Mouse (Mus musculus) lung, adult 2 months (tissue): ENCODE results near the gene Cnpy3. TPM values are rescaled to one million over a fixed set of nuclear protein-coding genes. Genes with fewer than 3 reads are reported as not detected.

ENCODE experiments used
- DNase-seq: peaks from one replicate; pipeline ENCODE4 v3.0.0; 2022
- H3K4me1 ChIP-seq: fragments of 200-500 bp; 2 replicates; pipeline ENCODE4 v1.6.1; 2011; ENCODE audit warnings: low read length; ENCODE audit not compliant: control insufficient read depth, insufficient read depth
- H3K4me3 ChIP-seq: fragments of 200-500 bp; replicated peaks from 2 replicates; pipeline ENCODE3; 2011; ENCODE audit warnings: low read depth, mild to moderate bottlenecking, control low read depth, low read length; ENCODE audit errors: extremely low read depth
- CTCF ChIP-seq: fragments of 200-500 bp; IDR thresholded peaks from 2 replicates; pipeline ENCODE4 v1.5.1; 2011; ENCODE audit warnings: mild to moderate bottlenecking, low read length, control low read depth; ENCODE audit not compliant: insufficient read depth
- POLR2A ChIP-seq: fragments of 200-500 bp; IDR thresholded peaks from 2 replicates; pipeline ENCODE4 v1.6.1; 2011; ENCODE audit warnings: low read depth, mild to moderate bottlenecking, control low read depth, low read length, borderline replicate concordance; ENCODE audit errors: extremely low read depth
- WGBS: fragments of 180-500 bp; shearing (Covaris S2); methylation state at CpG from one replicate; pipeline ENCODE4 v1.1.7; 2018; 5-methylcytosine and 5-hydroxymethylcytosine counted together
- polyA plus RNA-seq: library from polyadenylated mRNA; depleted of rRNA; stranded (reverse); fragments of >200 nt; gene quantifications from 2 replicates; pipeline ENCODE4 v1.2.3, GENCODE M21; 2012

Gene Cnpy3
- polyA plus RNA-seq, 1 experiment: 59.7 TPM

DNA sequence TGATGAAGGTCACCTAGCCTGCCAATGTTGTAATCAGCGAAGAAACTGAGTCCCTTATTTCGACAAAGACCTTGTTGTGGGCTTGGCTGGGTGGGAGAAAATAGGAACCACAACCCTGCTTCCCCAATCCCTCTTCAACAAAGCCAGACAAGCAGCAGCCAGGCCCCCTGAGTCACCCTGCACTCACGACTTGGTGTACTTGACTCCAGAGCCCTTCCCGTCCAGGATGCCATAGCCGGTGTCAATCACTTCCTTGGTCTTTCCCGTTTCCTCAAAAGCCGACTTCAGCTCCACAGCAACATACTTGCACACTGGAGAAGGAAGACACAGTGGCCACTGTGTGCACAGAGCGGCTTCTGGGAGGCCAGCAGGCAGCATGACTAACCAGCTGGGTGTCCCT, 4.8 kb downstream of the Cnpy3 start:
- TF ChIP-seq CTCF (no peak), POLR2A (no peak)
- WGBS: 72% methylated on average over 8 of the region's 8 CpGs
- H3K4me3 ChIP-seq: no peak overlapping the region
- no peak for DNase-seq
- H3K4me1 ChIP-seq: no peaks in the 10 kb centered on the region

GRCm38 (mm10) chr17:46745506-46745905, 6.5 kb downstream of the Cnpy3 start:
- no peak for DNase-seq
- WGBS: 91% methylated on average over 2 of the region's 2 CpGs
- Histone ChIP-seq H3K4me1 (no peaks in the 10 kb centered on the region), H3K4me3 (no peak overlapping the region)
- no peak for TF ChIP-seq POLR2A
- TF ChIP-seq CTCF: no peak

DNA sequence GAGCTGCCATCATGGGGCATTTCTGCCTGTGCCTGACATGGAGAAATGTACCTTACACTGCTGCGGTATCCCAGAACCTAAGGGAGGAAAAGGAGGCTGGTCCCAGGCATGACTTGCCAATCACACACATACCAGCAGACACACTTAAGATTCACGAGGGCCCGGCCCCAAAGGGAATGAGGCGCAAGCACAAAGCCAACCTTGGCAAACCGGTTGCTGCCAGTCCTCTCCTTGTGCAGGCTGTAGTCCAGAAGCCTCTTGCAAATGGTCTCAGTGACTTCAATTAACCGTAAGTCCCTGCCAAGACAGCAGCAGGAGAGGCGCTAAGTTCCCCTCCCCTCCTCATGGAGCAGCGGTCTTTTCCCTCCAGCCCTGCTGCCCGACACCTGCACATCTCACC, 9.0 kb downstream of the Cnpy3 start:
- Histone ChIP-seq H3K4me3 (no peak overlapping the region), H3K4me1 (no peaks in the 10 kb centered on the region)
- WGBS: 75% methylated on average over 9 of the region's 9 CpGs
- peak; percentile 43 for DNase-seq
- TF ChIP-seq POLR2A: no peak
- TF ChIP-seq CTCF: no peak

DNA sequence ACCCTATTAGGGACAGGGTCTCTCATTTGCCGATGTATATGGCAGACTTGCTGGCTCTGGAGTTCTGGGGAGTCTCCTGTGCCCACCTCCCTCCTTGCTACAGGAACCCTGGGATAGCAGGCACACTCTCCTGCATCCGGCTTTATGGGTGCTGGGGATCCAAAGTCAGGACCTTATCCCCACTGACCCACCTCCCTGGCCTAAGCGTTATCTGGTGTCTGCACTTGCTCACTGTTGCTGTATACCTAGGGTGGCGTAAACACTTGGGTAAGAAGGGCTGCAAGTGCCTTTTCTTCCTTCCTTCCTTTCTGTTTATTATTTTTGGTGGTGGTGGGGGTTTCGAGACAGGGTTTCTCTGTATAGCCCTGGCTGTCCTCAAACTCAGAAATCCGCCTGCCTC, 10.7 kb downstream of the Cnpy3 start:
- 80% methylated on average over 6 of the region's 6 CpGs for WGBS
- DNase-seq: no peak
- Histone ChIP-seq H3K4me3 (no peak overlapping the region), H3K4me1 (no peaks in the 10 kb centered on the region)
- TF ChIP-seq CTCF: no peak
- no peak for TF ChIP-seq POLR2A

- WGBS: 65% methylated on average over 10 of the region's 10 CpGs
- no peak overlapping the region for H3K4me3 ChIP-seq
- no peaks in the 10 kb centered on the region for H3K4me1 ChIP-seq
- TF ChIP-seq POLR2A (no peak), CTCF (peak; percentile 46)
- peak; percentile 35 for DNase-seq
Measured at GRCm38 (mm10) chr17:46736160-46736559, 15.9 kb downstream of the Cnpy3 start.

- TF ChIP-seq CTCF (no peak), POLR2A (no peak)
- no peak overlapping the region for H3K4me3 ChIP-seq
- DNase-seq: no peak
- no peaks in the 10 kb centered on the region for H3K4me1 ChIP-seq
- WGBS: 91% methylated on average over 7 of the region's 7 CpGs
Measured at GRCm38 (mm10) chr17:46735287-46735686, 16.7 kb downstream of the Cnpy3 start.

DNA sequence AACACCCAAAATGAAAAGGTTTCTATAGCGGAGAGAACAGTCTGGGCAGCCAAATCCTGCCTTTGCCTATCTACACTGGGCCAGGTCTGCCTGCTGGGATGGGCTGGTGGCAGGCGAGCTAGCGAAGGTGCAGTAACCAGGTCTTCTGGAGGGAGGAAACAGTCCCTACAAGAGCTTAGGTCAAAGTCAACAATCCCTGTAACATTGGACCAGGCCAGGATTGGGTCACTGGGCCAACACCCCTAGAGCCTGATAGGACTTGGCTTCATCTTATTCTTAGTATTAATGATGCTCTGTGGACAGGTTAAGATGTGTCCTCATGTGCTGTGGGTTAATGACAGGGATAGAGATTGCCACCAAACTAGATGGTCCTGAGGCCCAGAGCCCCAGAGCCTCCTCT, 18.0 kb downstream of the Cnpy3 start:
- 91% methylated on average over 3 of the region's 3 CpGs for WGBS
- no peak for DNase-seq
- H3K4me1 ChIP-seq: no peaks in the 10 kb centered on the region
- no peak overlapping the region for H3K4me3 ChIP-seq
- TF ChIP-seq POLR2A (no peak), CTCF (no peak)

- no peaks in the 10 kb centered on the region for H3K4me1 ChIP-seq
- TF ChIP-seq POLR2A (peak; percentile 36; the same call in 1 of the 2 replicates), CTCF (no peak)
- WGBS: 21% methylated on average over 24 of the region's 24 CpGs
- peak; percentile 68 for DNase-seq
- peak within 1 kb of the TSS; percentile 35 for H3K4me3 ChIP-seq
Measured at GRCm38 (mm10) chr17:46728904-46729318, 23.1 kb downstream of the Cnpy3 start, which contains the start of gene Gnmt. Gene Gnmt, minus strand, starts transcription at chr17:46729168.

DNA sequence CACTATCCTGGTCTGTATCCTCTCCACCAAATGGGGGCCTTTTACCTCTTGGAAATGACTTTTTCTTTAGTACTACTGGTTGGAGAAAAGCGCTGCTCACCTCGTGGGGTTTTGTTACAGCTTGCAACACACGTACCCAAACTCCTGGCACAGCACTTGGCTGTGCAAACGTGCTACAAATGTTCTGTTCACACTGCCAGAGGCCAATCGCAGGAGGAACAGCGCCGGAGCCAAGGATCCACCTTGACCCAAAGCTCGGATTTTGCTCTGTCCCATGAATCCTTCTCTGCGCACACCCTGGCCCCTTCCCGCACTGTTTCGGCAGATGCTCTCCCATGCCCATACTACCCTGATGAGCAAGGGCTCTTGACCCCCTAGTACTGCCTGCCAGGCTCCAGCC, 23.5 kb downstream of the Cnpy3 start:
- Histone ChIP-seq H3K4me1 (no peaks in the 10 kb centered on the region), H3K4me3 (no peak overlapping the region)
- TF ChIP-seq POLR2A (no peak), CTCF (no peak)
- WGBS: 36% methylated on average over 11 of the region's 11 CpGs
- DNase-seq: no peak

GRCm38 (mm10) chr17:46728021-46728420, 24.0 kb downstream of the Cnpy3 start:
- 34% methylated on average over 6 of the region's 6 CpGs for WGBS
- no peak for DNase-seq
- TF ChIP-seq POLR2A: no peak
- TF ChIP-seq CTCF: peak; percentile 42; the same call in 1 of the 2 replicates
- Histone ChIP-seq H3K4me3 (no peak overlapping the region), H3K4me1 (no peaks in the 10 kb centered on the region)

DNA sequence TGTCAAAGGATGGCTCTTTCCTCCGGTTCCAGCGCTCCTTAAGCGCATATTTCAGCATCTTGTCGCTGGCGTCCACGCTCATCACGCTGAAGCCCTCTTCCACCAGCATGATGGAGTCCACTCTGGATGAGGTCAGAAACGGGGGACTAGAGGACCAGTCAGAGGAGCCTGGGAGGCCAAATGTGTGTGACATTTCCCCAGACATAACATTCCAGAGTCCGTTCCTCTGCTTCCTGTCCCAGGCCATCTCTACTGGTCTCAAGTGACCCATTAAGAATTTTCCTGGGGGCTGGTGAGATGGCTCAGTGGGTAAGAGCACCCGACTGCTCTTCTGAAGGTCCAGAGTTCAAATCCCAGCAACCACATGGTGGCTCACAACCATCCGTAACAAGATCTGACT, 24.7 kb downstream of the Cnpy3 start:
- 89% methylated on average over 11 of the region's 11 CpGs for WGBS
- Histone ChIP-seq H3K4me3 (no peak overlapping the region), H3K4me1 (no peaks in the 10 kb centered on the region)
- no peak for DNase-seq
- TF ChIP-seq POLR2A: no peak
- TF ChIP-seq CTCF: no peak
